Mouse (Mus musculus): ENCODE data around the gene Ralgapa1. TPM values are rescaled to one million over a fixed set of nuclear protein-coding genes. Genes with fewer than 3 reads are reported as not detected.

Ralgapa1 gene
- polyA plus RNA-seq (2016; fragmentation: Nextera tagmentation; extraction: Ambion mirVana) = 20.4 and 23.2 TPM in 2 replicates

DNA sequence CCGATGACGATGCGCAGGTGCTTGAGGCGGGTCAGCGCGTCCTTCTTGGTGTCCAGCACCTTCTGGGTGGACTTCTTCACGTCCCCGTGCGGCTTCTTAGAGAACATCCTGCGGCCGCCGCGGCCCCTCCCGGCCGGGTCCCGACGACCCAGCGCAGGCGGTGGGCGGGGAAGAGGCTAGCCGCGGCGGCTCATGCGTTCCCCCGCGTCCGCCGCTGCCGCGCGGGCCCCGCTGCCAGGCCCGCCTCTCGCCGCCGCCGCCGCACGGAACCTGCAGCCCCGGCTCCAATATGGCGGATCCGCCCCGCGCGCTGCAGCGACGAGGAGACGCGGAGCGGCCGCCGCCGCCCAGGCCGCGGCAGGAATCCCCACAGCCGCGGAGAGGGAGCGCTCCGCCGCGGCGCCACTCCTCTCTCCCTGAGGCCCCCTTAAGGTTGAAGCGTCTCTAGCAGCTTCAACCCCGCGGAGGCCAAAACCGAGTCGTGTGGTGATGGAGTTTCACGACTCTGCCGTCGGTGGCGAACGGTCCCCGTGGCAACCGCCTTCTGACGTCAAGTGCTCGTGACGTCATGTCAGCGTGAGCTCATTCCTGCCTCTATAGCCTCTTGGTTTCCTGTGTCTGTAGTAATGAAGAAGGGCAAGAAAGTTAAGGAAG is at the start of gene Ralgapa1:
Gene Ralgapa1, minus strand, starts transcription at position 507 of the 654 bp plus-strand sequence.
- Histone ChIP-seq H3K4me1 (replicated peaks) (0 out of 2 replicates have a peak, but pooled peaks cover 7% of the 10 kb centered on the region), H3K36me3 (no peaks in the 10 kb centered on the region), H3K27ac (ENCODE audit: poor library complexity, severe bottlenecking) (peak within 1 kb of the TSS; percentile 95), H3K4me3 (peak within 1 kb of the TSS; percentile 73), H3K4me2 (peak within 1 kb of the TSS; percentile 86), H3K9me3 (replicated peaks) (peaks cover 3% of the 10 kb centered on the region; the same call in 1 of the 2 replicates), H3K9ac (peak within 1 kb of the TSS; percentile 95), H3K27me3 (replicated peaks) (no peaks in the 10 kb centered on the region)
- under 1% methylated on average over 64 of the region's 78 CpGs for WGBS
- peak; percentile 89 for ATAC-seq (ENCODE audit: insufficient number of reproducible peaks, low FRiP score)

DNA sequence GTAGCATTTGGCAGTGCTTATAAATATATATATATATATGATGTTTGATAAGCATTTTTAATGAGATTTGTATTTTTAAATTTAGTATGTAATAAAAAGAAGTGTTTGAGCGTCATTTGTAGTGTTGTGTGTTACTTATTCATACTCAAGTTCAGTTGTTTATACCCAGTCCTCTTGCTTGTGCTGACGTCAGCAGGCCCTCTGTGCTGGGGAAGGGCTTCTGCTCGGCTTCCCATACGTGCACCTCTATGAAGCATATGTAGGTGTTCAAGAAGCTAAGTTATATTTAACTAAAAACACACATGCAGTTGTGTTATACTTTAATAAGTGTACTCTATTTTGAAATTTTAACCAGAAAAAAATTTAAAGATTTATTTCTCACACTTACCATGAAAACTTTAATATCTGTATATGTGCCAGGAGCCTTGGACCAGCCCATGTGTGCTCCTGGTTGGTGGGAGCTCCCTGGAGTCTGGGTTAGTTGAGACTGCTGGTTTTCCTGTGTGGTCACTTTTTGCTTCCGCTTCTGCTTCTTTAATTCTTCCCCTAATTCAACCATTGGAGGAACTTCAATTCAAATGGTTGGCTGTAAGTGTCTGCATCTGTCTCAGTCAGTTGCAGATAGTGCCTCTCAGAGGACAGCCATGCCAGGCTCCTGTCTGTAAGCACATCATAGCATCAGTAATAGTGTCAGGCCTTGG is 48.8 kb upstream of the Ralgapa1 start:
- ATAC-seq (ENCODE audit: insufficient number of reproducible peaks, low FRiP score) = no peak
- no peak overlapping the region for H3K4me3 ChIP-seq
- H3K36me3 ChIP-seq = peaks cover 57% of the 10 kb centered on the region
- 92% methylated on average over 5 of the region's 5 CpGs for WGBS
- no peak overlapping the region for H3K27ac ChIP-seq (ENCODE audit: poor library complexity, severe bottlenecking)
- H3K4me1 ChIP-seq (replicated peaks) = no peaks in the 10 kb centered on the region
- no peak overlapping the region for H3K4me2 ChIP-seq
- H3K9ac ChIP-seq = no peak overlapping the region
- peaks cover 15% of the 10 kb centered on the region; the same call in 1 of the 2 replicates for H3K9me3 ChIP-seq (replicated peaks)
- no peaks in the 10 kb centered on the region for H3K27me3 ChIP-seq (replicated peaks)

- Histone ChIP-seq H3K36me3 (peaks cover 68% of the 10 kb centered on the region), H3K9me3 (replicated peaks) (peaks cover 12% of the 10 kb centered on the region; the same call in 1 of the 2 replicates), H3K27ac (ENCODE audit: poor library complexity, severe bottlenecking) (no peak overlapping the region), H3K4me1 (replicated peaks) (no peaks in the 10 kb centered on the region), H3K4me3 (no peak overlapping the region), H3K9ac (no peak overlapping the region), H3K4me2 (no peak overlapping the region), H3K27me3 (replicated peaks) (no peaks in the 10 kb centered on the region)
- no peak for ATAC-seq (ENCODE audit: insufficient number of reproducible peaks, low FRiP score)
- 73% methylated on average over 4 of the region's 4 CpGs for WGBS
Observed at GRCm38 (mm10) chr12:55867738-55868137, 46.8 kb upstream of the Ralgapa1 start.

DNA sequence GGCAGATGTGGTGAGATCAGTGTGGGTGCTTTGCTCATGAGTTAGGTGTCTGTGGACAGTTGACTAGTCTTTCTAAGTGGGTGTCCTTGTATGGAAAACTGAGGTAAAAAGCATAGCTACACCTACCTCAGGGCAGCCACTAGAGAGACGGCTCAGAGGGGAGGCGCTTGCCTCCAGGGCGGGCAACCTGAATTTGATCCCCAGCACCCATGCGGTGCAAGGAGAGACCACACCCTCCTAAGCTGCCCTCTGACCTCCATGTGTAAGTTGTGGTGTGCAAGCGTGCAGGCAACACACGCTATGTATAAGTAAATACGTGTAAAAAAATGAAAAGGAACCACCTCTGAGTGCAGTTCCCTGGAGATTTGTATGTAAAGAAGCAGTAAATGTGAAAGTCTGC is 39.7 kb upstream of the Ralgapa1 start:
- H3K36me3 ChIP-seq = peaks cover 66% of the 10 kb centered on the region
- no peak overlapping the region for H3K9ac ChIP-seq
- peaks cover 7% of the 10 kb centered on the region for H3K9me3 ChIP-seq (replicated peaks)
- no peaks in the 10 kb centered on the region for H3K27me3 ChIP-seq (replicated peaks)
- no peak overlapping the region for H3K4me2 ChIP-seq
- H3K4me1 ChIP-seq (replicated peaks) = no peaks in the 10 kb centered on the region
- ATAC-seq (ENCODE audit: insufficient number of reproducible peaks, low FRiP score) = no peak
- no peak overlapping the region for H3K27ac ChIP-seq (ENCODE audit: poor library complexity, severe bottlenecking)
- 92% methylated on average over 7 of the region's 7 CpGs for WGBS
- H3K4me3 ChIP-seq = no peak overlapping the region

DNA sequence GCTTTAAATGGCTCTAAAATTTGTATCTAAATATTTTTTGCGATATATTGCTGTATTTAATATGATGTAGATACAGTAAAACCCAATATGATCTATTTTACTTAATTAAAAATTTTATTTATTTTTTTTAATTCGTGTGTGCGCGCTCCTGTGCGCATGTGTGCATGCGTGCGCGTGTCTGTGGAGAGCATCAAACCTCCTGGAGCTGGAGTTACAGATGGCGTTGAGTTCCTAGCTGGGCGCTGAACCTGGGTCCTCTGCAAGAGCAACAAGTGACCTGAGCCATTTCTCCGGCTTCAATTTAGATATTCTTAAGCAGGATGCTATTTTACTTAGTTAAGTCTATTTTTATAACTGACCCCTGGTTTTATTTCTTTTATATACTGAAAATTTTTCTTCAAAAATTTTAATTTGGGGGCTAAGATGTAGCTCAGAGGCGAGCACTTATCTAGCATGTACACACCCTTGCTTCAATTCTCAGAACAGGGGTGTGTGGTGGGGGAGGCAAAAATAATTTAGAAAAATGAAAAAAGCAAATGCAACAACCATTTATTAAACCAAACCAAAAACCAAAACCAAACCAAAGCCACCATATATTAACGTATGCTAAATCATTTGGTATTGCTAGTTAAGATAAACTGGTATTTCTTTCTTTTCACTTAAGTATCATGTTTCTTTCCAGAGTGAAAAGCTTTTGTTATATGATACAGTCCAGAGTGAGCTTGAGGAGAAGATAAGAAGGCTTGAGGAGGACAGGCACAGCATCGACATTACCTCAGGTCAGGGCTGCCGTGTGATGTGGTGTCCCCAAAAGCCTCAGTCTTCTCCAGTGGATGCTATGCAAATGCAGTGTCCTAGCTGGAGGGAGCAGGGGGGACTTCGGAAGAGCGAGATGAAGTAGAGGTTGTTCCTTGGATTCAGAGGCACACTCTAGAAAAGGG is 38.7 kb upstream of the Ralgapa1 start:
- 83% methylated on average over 17 of the region's 17 CpGs for WGBS
- H3K27me3 ChIP-seq (replicated peaks) = no peaks in the 10 kb centered on the region
- peaks cover 8% of the 10 kb centered on the region for H3K9me3 ChIP-seq (replicated peaks)
- no peak overlapping the region for H3K4me2 ChIP-seq
- no peak overlapping the region for H3K27ac ChIP-seq (ENCODE audit: poor library complexity, severe bottlenecking)
- H3K9ac ChIP-seq = no peak overlapping the region
- no peak overlapping the region for H3K4me3 ChIP-seq
- no peaks in the 10 kb centered on the region for H3K4me1 ChIP-seq (replicated peaks)
- ATAC-seq (ENCODE audit: insufficient number of reproducible peaks, low FRiP score) = no peak
- H3K36me3 ChIP-seq = peaks cover 65% of the 10 kb centered on the region

DNA sequence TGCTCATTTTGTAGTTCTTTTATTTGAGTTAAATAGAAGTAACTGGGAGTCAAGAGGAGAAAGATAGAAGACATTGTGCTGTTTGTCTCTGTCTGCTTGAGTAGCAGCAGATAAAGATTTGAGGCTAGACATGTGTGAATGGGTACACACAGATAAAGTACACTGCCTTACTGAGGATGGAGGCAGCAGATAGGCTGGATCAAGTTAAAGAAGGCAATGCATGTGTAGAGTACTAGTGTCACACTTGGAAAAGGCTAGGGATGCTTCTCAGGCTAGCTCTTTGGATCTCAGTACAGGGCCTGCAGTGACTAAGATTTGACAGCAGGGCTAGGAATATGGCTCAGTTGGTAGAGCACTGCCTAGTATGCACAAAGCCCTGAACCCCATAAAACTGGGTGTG is 29.7 kb upstream of the Ralgapa1 start:
- H3K4me1 ChIP-seq (replicated peaks) = no peaks in the 10 kb centered on the region
- H3K4me3 ChIP-seq = no peak overlapping the region
- peaks cover 4% of the 10 kb centered on the region for H3K9me3 ChIP-seq (replicated peaks)
- H3K36me3 ChIP-seq = peaks cover 46% of the 10 kb centered on the region
- no peak overlapping the region for H3K9ac ChIP-seq
- H3K27ac ChIP-seq (ENCODE audit: poor library complexity, severe bottlenecking) = no peak overlapping the region
- H3K4me2 ChIP-seq = no peak overlapping the region
- ATAC-seq (ENCODE audit: insufficient number of reproducible peaks, low FRiP score) = no peak
- no peaks in the 10 kb centered on the region for H3K27me3 ChIP-seq (replicated peaks)

- no peaks in the 10 kb centered on the region for H3K4me1 ChIP-seq (replicated peaks)
- H3K4me3 ChIP-seq = no peak overlapping the region
- H3K9ac ChIP-seq = no peak overlapping the region
- no peak overlapping the region for H3K4me2 ChIP-seq
- WGBS = 96% methylated on average over 4 of the region's 4 CpGs
- ATAC-seq (ENCODE audit: insufficient number of reproducible peaks, low FRiP score) = no peak
- H3K27me3 ChIP-seq (replicated peaks) = no peaks in the 10 kb centered on the region
- H3K27ac ChIP-seq (ENCODE audit: poor library complexity, severe bottlenecking) = no peak overlapping the region
- H3K36me3 ChIP-seq = peaks cover 43% of the 10 kb centered on the region
- 0 out of 2 replicates have a peak, but pooled peaks cover 3% of the 10 kb centered on the region for H3K9me3 ChIP-seq (replicated peaks)
Observed at GRCm38 (mm10) chr12:55847851-55848250, 26.9 kb upstream of the Ralgapa1 start.

GRCm38 (mm10) chr12:55846741-55847140 is 25.8 kb upstream of the Ralgapa1 start:
- no peak for ATAC-seq (ENCODE audit: insufficient number of reproducible peaks, low FRiP score)
- Histone ChIP-seq H3K27ac (ENCODE audit: poor library complexity, severe bottlenecking) (no peak overlapping the region), H3K27me3 (replicated peaks) (no peaks in the 10 kb centered on the region), H3K9me3 (replicated peaks) (0 out of 2 replicates have a peak, but pooled peaks cover 3% of the 10 kb centered on the region), H3K4me3 (no peak overlapping the region), H3K36me3 (peaks cover 51% of the 10 kb centered on the region), H3K4me2 (no peak overlapping the region), H3K9ac (no peak overlapping the region), H3K4me1 (replicated peaks) (no peaks in the 10 kb centered on the region)
- 70% methylated on average over 1 of the region's 1 CpGs for WGBS

DNA sequence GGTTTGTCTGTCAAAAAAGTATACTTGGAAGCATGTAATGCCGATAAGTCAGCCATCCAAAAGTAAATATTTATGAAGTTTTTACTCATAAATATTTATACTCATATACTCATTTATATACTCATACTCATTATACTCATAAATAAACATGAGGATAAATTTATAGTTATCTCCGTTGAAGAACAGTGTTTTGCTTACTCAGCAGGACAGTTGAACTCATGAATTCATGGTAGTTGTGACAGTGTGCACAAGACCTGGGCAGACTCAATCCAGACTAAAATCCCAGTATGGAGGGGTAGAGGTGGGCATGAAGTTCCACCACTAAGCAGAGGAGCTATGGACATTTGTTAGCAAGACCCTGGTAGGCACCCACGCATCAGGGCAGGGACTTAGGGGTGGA is 16.5 kb upstream of the Ralgapa1 start:
- no peak for ATAC-seq (ENCODE audit: insufficient number of reproducible peaks, low FRiP score)
- H3K9ac ChIP-seq = no peak overlapping the region
- H3K9me3 ChIP-seq (replicated peaks) = no peaks in the 10 kb centered on the region

DNA sequence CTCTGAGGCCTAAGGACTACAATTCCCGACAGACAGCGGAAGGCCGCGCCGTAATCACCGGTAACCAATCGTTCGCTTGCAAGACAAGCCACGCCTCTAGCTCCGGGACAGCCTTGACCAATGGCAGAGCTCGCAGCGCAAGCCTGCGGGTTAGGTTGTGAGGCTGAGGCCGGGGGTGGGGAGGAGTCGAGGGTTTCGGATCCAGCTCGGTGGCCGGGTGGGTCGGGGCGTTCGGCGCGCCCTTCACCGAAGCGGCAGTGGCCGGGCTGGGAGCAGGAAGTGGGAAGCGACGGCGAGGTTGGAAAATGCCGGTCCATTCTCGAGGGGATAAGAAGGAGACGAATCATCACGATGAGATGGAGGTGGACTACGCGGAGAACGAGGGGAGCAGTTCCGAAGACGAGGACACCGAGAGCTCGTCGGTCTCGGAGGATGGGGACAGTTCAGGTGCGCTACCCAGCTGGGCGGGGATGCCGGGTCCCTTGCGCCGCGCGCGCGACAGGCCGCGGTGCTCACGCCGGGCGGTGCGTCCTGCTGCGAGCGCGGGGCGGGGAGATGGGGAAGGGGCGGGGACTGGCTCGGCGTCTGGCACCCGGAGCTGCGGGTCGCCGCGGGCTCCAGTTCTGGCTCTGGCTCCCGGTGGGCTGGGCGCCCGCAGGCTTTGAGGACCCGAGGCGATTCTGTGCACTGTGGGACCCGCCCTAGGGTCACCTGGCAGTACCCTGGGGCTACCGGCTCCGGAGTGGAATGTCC is 15.4 kb upstream of the Ralgapa1 start, which contains the start of gene Brms1l:
Gene Brms1l, plus strand, starts transcription at position 126 of the 753 bp plus-strand sequence.
- WGBS = under 1% methylated on average over 67 of the region's 77 CpGs
- Histone ChIP-seq H3K36me3 (peaks cover 6% of the 10 kb centered on the region; the same call in 1 of the 2 replicates), H3K27ac (ENCODE audit: poor library complexity, severe bottlenecking) (peak within 1 kb of the TSS; percentile 86), H3K27me3 (replicated peaks) (no peaks in the 10 kb centered on the region), H3K4me2 (peak within 1 kb of the TSS; percentile 83), H3K9me3 (replicated peaks) (no peaks in the 10 kb centered on the region), H3K9ac (peak within 1 kb of the TSS; percentile 83), H3K4me3 (peak within 1 kb of the TSS; percentile 72), H3K4me1 (replicated peaks) (peaks cover 9% of the 10 kb centered on the region)
- peak; percentile 100 for ATAC-seq (ENCODE audit: insufficient number of reproducible peaks, low FRiP score)

More for the DNA sequence above, 16.5 kb upstream of the Ralgapa1 start:
- Histone ChIP-seq H3K27me3 (replicated peaks) (no peaks in the 10 kb centered on the region), H3K4me3 (no peak overlapping the region; the same call in 1 of the 2 replicates), H3K4me1 (replicated peaks) (peaks cover 9% of the 10 kb centered on the region), H3K27ac (ENCODE audit: poor library complexity, severe bottlenecking) (no peak overlapping the region), H3K4me2 (no peak overlapping the region; the same call in 1 of the 2 replicates), H3K36me3 (peaks cover 15% of the 10 kb centered on the region)
- 86% methylated on average over 3 of the region's 3 CpGs for WGBS
